Mouse (Mus musculus) embryo, embryonic 9.5 days (tissue): ENCODE results near the gene Fzd7.

Experiments used
- DNase-seq: peaks from one replicate; pipeline ENCODE4 v3.0.0-alpha.2; 2017; ENCODE audit errors: extremely low spot score

Fzd7 gene

GRCm38 (mm10) chr1:59472368-59473180, 9.7 kb upstream of the Fzd7 start:
- no peak for DNase-seq

GRCm38 (mm10) chr1:59473181-59473555, 9.1 kb upstream of the Fzd7 start:
- DNase-seq, result peak; percentile 47

GRCm38 (mm10) chr1:59475618-59476017, 6.6 kb upstream of the Fzd7 start:
- DNase-seq, result no peak

GRCm38 (mm10) chr1:59478911-59479310, 3.3 kb upstream of the Fzd7 start:
- no peak for DNase-seq

GRCm38 (mm10) chr1:59480821-59481455, 1.3 kb upstream of the Fzd7 start:
- peak; percentile 75 for DNase-seq

GRCm38 (mm10) chr1:59481456-59482291, 550 bp upstream of the Fzd7 start:
- DNase-seq, result peak; percentile 96

GRCm38 (mm10) chr1:59482696-59483520, 684 bp downstream of the Fzd7 start:
- DNase-seq, result peak; percentile 56

- peak; percentile 79 for DNase-seq
Measured at GRCm38 (mm10) chr1:59483521-59484245, 1.5 kb downstream of the Fzd7 start.

GRCm38 (mm10) chr1:59484314-59484713, 2.1 kb downstream of the Fzd7 start:
- no peak for DNase-seq

- peak; percentile 86 for DNase-seq
Measured at GRCm38 (mm10) chr1:59484791-59485785, 2.9 kb downstream of the Fzd7 start.

- DNase-seq, result no peak
Measured at GRCm38 (mm10) chr1:59485803-59486202, 3.6 kb downstream of the Fzd7 start.

GRCm38 (mm10) chr1:59487651-59488051, 5.4 kb downstream of the Fzd7 start:
- DNase-seq, result peak; percentile 65

GRCm38 (mm10) chr1:59488481-59488880, 6.3 kb downstream of the Fzd7 start:
- DNase-seq, result no peak

- DNase-seq, result no peak
Measured at GRCm38 (mm10) chr1:59488991-59489390, 6.8 kb downstream of the Fzd7 start.

- DNase-seq, result no peak
Measured at GRCm38 (mm10) chr1:59491517-59491916, 9.3 kb downstream of the Fzd7 start.

GRCm38 (mm10) chr1:59492432-59492831, 10.2 kb downstream of the Fzd7 start:
- no peak for DNase-seq

GRCm38 (mm10) chr1:59495970-59496369, 13.7 kb downstream of the Fzd7 start:
- no peak for DNase-seq

- DNase-seq, result no peak
Measured at GRCm38 (mm10) chr1:59497741-59498613, 15.8 kb downstream of the Fzd7 start.

GRCm38 (mm10) chr1:59499327-59499726, 17.1 kb downstream of the Fzd7 start:
- DNase-seq, result no peak
